Mouse (Mus musculus): ENCODE measurements around the gene Fxyd7.

Fxyd7 gene

DNA sequence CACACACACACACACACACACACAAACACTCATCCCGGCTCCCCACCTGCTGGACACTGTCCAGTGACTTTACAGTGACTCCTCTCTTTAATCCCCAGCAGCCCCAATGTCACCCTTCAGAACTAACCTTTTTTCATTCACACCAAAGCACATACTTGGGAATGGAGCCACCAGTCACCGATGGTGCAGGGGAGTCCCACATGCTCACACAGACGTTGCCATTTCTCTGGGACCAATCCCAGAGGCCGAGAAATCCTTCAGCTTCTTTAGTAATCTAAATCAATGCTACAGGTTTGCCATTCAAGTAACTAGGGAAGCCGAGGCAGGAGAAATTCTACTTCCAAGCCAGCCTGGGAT, 23.4 kb upstream of the Fxyd7 start:
- DNase-seq: no peak

DNA sequence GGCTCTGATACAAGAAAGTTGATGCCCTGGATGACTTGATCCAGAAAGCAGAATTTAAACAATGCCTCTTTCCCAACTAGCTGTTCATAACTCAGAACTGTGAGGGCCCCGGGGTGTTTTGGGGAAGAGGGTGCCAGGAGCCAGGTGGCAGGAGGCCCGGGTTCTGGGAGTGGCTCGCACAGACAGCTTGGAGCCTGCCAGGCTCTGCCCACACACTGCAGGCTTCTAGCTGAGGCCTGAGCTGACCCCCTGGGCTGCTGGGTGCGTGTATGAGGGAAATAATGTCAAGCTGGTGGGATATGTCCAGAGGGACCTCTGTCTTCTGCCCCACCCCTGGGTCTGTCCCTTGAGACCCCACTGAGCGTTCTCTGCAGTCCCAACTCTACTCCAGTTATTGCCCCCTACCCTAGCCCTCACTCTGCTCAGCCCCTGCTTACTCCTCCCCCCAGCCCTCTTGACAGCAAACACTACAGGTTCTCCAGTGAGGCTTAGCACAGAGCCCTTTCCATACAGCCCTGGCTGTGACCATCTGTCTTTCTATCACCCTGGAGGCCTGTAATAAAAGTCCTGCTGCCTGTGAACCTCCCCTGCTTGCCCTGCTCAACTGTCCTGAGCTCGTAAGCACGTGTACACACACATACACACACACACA, 22.9 kb upstream of the Fxyd7 start:
- DNase-seq: no peak

DNA sequence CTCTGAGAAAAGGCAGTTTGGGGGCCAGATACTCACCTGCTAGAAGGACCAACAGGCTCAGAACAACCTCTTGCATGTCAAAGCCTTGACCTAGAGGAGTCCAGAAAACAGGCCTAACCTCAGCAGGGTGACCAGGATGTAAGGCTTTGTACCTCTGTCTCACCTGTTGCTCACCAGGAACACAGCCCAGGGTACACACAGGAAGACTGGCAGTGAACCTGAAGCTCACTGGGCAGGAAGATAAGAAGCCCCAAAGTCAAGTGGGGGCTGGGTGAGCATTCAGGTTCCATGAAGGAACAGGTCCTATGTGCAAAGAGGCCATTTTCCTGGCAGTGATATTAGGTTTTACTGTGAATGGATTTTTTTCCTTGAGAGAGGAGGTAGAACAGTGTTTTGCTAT, 22.3 kb upstream of the Fxyd7 start:
- no peak for DNase-seq

DNA sequence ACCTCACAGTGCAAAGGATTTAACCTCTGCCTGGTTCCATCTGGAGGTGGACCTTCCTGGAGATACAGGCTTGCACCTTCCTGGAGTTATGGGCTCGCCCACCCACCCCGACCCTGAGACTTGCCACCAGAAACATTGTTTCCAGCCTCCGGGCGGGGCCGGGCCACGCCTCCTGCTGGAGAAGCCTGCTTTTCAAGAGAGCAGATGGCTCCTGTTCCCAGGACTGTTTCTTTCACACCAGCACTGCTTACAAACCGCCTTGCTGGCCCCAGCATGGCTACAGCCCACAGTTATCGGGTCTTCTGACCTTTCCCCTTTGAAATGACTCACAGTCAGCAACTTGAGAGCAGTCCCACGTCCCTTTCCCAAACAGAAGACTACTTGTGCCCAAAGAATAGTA, 21.1 kb upstream of the Fxyd7 start:
- DNase-seq: no peak

DNA sequence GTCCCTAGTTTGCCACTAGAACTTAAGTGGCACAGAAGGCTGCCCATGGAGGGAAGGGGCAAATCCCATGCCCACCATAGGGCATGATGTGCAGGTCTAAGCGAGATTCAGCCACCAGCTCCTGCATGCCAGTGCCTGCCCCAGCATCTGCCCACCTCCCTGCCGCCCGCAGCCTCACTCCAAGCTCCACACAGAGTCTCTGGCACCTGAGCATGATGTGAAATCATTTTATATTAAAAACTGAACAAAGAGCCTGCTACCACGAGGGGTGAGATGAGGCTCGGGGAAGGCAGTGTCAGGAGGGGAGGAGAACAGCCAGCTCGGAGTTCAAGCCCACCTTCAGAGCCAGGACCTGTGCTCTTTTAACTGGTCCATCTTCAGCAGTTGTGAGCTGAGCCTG, 19.1 kb upstream of the Fxyd7 start:
- no peak for DNase-seq

DNA sequence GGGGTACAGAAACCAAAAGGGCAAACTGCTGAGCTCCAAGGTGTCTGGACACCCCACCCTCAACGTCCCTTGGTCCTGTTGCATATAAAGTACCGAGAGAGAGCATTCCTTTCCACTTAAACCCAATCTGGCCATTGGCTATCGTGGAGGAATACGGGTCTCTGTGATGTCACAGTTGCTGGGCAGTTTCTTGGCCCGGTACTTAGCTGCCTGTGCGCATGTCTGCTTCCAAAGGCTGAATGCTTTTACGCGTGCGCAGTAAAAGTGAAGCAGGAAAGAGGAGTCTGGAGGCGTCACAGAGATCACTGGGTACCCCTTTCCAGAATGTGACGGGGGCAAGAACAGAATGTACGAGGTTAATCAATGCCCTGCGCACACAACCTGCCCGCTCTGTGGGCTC, 18.2 kb upstream of the Fxyd7 start:
- DNase-seq: no peak

DNA sequence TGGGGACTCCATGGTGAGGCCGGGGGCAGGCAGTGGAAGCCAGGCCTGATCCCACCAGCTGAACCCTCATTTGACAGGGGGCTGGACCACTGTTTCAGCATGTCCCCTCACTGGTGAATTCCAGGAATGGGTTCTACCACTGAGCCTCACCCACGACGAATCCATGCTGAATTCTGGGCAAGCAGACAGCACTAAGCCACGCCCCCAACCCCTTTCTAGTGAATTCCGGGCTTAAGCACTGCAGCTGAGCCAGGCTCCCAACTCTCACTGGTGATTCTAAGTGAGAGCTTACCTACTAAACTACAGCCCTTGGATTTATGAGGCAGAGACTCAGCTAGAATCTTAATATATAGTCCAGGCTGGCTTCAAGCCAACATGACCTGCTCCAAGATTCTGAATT, 16.6 kb upstream of the Fxyd7 start:
- peak; percentile 55 for DNase-seq

DNA sequence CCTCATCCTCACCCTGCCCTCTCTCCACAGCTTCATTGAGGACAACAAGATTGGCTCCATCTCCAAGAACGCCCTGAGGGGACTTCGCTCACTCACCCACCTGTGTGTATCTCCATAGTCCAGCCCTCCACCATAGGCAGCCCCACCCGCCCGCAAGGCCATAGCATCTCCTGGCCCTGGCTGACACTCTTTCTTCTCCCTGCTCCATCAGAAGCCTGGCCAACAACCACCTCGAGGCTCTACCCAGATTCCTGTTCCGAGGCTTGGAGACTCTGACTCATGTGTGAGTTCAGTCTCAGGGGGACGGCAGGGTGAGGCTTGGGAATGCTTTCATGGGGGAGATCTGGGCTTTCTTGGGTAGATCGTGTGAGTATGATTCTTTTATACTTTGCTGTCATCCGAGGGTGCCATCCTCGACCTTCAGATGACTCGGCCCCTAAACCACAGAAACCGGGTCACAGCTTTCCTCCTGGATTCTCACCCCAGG, 11.8 kb upstream of the Fxyd7 start:
- DNase-seq: no peak

DNA sequence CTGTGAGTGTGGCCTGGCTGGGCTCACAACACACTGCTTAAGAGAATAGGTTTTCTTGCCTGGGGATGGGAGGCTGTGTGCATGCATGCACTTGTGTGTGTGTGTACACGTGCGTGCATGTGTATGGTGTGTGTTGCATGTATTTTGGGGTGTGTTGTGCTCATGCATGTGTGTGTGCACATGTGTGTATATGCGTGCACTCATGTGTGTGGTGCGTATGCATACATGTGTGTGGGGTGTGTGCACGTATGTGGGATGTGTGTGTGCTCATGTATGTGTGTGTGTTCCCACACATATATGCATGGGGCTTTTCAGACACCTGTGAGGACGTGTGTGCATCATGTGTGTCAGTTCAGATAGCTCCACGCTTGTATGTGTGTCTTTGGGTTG, 9.3 kb upstream of the Fxyd7 start:
- DNase-seq: no peak

DNA sequence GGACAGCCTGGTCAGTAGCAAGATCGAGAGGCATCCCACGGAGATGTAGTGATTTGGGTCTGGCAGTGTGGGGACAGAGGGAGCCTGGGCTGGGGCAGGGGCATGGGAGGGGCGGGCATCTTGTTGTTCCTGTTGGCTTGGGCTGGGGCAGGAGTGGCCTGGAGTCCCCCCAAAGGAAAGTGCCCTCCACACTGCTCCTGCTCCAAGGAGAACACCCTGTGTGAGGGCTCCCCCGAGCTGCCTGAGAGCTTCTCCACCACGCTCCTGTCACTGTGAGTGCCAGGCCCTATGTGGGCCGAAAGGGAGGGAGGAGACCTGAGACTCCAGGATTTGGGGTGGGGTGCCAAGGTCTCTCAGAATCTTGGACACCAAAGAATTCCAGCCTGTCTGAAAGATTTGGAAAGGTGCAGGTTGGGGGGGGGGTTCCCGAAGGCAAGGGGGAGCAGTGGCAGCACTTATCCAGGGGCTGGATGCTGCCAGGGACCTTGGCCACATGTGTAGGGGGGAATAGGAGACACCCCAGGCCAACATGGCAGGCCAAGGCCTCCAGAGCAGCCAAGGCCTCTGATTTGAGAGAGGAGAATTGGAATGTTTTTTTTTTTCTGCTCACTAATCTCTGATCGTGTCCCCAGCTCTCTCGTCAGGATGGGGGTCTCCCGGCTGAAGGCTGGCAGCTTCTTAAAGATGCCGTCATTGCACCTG, 8.8 kb upstream of the Fxyd7 start:
- no peak for DNase-seq

DNA sequence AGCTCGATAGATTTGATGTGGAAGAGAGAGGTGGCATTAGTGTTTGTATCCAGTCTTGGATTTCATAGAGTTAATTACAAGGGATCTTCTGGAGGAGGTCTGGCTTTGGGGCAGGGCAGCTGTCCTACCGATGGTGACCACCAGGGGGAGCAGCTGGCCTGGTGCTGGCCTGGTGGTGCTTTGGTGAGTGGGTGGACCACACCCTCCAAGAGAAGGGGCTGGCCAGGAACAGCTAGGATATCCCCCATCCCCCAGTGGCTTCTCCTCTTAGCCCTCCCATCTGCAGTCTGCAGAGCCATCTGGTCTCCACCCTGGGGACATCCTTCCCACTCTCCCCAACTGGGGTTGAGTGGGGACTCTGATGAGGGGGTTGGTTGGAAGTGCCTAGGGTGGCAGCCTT, 7.8 kb upstream of the Fxyd7 start, which contains the start of gene Lgi4:
Gene Lgi4 (plus strand): TSS at position 235 of the 400 bp plus-strand sequence.
- DNase-seq: peak; percentile 77

DNA sequence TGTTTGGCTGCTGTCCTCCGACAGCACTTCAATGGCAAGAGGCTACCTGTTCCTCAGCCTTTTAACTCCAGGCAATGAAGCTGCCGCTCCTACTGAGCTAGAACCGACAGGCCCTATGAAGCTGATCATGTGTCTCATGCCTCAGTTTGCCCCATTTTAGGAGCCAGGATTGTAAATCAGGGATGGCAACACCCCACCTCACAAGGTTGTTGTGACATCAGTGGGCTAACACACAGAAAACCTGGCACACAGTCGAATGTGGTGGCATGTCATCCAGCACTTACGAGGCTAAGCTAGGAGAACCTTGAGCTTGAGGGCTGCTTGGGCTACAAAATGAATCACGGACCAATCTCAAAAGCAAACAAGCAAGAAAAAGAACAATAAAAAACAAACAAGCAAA, 6.9 kb upstream of the Fxyd7 start:
- DNase-seq: no peak

DNA sequence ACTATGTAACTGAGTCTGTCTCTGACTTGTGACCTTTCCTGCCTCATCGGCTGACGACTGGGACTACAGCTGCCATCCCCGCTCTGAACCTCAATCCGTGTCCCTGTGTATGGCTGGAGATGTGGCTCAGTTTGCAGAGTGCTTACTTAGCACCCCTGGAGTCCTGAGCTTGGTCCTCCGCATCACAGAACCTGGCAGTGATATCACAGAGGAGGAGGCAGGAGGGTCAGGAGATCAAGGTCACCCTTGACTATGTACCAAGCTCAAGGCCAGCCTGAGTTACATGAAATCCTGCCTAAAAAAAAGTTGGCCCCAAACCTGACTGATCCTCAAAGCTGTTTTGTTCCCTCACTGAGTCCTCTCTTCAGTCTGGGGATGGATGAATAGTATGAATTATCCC, 6.5 kb upstream of the Fxyd7 start:
- DNase-seq: no peak

DNA sequence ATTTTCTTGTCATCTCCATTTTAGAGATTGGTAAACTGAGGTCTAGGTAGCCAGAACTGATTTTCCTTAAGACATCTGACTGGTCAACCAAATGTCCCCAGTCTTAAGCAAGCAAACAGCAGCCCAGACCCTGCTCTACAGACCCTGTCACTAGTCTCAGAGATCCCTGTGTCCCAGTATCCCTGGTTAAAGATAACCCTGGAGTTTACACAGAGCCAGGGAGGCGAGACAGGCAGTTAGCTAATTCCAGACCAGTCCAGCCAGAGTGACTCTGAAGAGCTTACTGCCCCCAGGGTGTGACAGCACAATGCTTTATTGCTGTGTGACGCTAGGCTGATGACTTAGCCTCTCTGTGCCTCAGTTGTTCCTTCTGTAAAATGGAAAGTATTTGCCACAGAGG, 5.8 kb upstream of the Fxyd7 start, which contains the start of gene Fxyd1:
Gene Fxyd1 (minus strand): TSS at position 129 of the 400 bp plus-strand sequence.
- DNase-seq: no peak

DNA sequence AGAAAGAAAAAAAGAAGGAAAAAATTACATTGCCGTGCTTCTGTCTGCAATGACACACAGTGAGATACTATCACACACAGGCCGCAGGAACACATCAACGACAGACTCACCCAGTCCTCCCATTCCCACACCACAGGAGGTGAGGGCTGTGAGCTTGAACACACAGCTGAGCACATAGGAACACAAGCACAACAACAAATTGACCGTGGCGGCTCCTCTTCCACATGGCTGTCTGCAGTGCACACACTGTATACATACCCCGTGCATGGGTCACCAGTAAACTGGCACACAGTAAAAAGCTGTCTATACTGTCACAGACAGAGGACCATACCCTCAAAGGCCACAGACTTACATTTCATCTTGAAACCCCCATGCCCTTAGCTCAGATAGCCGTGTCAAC, 5.2 kb upstream of the Fxyd7 start:
- no peak for DNase-seq

DNA sequence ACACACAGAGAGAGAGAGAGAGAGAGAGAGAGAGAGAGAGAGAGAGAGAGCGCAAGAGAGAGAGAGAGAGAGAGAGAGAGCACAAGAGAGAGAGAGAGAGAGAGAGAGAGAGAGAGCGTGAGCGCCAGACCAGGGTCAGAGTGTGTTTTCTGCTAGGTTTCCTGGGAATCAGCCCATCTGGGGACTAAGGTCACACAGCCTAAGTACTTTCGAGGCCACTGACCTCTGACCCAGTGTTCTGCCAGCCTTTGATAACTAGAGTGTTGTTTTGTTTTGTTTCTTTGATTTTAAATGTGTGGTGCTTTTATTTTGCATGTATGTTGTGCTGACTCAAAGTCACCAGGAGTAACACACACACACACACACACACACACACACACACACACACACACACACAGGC, 4.6 kb upstream of the Fxyd7 start:
- no peak for DNase-seq

DNA sequence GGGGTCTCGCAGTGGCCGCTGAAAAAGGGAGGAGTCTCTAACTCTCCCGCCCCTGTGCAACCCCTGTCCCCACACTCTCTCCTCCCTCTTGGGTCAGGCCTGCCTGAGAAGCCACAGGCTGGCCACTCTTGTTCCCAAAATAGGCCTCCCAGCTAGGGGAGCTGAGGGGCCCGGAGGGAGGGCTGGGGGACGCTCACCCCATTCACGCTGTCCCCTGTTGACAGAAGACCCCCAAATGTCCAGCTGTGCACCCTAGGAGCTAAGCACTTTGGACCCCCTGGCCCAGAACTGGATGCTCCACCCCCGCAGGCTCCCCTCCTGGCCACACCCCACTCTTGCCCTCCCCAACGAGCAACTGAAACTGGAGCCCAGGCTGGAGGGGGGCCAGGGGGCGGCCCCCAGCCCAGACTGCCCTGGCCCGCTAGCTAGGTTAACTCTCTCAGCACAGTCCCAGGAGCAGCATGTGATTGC, 4.1 kb upstream of the Fxyd7 start:
- no peak for DNase-seq

DNA sequence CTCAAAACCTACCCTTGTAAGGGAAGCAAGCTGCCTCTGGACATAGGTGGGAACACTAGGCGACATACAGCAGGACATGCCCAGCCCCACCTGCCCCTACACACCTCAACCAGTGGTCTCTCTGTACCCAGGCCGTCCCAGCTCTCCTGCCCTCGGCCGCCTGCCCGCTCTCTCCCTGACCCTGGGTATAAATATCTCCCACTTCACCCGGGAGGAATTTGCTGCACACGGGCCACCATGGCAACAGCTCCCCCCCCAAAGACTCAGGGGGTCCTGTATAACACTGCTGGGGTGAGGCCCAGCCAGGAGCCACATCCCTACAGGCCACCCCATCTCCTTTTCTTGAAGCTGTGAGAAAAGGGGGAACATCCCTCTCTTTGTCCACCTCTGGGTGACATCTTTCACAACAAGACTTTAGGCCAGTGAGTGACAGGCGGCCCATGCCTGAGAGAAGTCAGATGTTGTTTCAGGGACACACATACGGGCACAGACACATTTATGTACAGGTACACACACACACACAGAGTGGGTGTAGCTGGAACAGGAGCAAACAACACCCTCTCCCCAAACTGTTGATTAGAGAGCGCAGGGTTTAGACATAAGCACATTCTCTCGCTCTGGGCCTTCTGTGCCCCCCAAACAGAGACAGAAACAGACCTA, 3.5 kb upstream of the Fxyd7 start:
- no peak for DNase-seq

DNA sequence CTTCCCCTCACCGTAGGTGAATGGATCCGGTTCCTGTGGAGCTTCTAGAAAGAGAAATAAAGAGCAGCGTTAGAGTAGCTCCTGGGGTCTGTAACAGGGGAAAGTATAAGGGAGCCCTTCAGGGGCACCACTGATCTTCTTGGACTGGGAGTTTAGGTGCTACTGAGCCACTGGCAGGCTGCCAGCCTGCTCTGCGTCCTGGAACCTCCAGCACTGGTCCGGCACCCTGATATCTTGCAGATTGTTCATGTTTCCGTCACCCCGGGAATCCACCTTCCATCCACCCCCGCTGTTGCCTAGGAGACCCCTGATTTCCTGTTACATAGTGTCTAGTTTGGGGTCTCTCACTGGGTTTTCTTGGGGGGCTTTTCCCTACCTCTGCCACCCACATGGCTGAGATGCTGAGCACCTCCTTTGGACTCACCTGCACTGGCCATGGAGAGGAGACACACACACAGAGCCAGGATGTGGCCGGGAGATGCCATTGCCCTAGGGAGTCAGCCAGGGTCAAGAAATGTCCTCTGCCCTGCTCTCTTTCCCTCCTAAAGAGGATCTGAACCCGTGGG, 2.7 kb upstream of the Fxyd7 start:
- no peak for DNase-seq

DNA sequence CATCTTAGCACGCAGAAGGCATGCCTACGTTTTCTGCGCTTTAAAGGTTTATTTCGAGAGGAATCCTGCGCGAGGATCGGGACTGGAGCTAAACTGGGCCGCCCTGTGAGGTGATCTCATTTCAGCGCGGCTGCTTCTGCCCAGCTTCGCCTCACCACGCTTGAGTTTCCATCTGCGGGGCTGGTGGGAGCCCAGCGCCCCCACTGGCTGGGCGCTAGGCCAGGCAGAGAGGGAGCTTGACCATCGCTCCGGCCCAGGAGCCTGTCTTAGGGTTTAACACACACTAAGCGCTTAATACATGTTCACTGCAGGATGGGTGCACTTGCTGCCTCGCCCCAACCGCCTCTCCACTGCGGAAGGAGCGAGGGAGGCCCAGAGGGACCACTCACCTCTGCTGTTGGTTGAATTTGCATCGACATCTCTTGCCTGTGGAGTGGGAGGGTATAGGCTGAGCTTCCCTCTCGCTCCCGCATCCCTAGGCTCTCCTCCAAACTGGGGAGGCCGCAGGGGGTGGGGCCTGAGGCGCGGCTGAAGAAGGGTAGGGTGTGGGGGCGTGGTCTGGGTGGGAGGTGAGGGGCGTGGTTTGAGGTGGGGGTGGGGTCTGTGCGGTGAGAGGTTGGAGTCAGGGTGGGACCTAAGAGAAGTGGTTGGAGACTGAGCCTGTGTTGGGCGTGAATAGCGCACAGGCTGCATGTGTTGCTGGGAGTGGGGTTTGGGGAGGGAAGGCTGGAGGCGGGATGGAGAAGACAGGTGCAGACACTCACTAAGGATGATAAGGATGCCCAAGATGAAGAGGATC, 1.6 kb upstream of the Fxyd7 start:
- peak; percentile 74 for DNase-seq

DNA sequence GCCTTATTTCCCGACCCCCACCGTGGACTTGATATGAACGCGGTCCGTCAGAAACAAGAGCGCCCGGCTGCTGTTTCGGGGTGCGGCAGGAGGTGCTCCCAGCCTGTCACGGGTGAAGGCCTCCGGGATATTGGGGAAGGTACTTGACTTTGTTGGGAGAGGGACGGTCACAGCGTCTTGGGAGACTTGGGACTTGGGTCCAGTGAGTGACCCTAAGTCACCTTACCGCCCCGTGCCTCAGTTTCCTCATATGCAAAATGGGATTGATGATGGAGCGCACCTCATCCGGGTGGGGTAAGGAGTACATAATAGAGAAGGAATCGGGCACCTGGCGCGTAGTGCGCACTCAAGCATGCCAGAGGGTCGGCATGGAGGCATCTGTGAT, 976 bp upstream of the Fxyd7 start:
- DNase-seq: no peak

DNA sequence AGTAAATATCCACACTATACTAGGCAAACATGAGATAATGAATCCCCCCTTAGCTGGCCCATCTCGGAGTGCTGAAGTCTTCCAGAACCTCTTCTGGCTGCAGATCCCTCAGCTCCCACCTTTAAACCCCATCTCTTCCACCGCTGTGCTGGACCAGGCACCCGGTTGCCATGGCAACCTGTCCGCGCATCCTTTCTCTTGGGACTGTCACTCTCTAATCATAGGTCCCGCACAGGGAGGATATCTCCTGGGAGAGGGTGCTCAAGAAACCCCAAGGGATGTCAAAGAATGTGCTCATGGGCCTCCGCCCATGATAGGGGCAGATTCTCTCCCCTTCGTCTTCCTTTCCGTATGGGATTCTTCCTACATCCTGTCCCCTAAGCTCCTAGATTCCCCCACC, 346 bp downstream of the Fxyd7 start:
- DNase-seq: peak; percentile 60

DNA sequence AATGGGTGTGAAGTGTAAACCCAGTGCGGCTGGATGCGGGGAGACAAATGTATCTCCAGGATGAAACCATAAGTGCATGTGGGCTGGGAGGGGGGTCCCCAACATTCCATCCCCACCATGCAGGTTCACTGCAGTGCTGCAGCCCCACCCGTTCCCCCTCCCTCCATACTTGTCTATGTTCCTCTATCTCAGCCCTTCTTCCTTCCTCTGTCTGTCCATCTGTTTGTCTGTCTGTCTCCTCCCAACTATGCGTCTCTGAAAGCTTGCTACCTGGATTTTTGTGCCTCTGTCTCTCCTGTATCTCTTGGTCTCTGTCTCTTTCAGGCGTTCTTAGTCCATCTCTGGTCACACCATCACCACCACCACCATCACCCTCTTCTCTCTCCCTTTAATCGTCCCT, 780 bp downstream of the Fxyd7 start:
- no peak for DNase-seq

Data from right cerebral cortex, postnatal 14 days (tissue).